Mouse (Mus musculus): Measurements from ENCODE around the gene Pde4dip.

The Pde4dip gene

DNA sequence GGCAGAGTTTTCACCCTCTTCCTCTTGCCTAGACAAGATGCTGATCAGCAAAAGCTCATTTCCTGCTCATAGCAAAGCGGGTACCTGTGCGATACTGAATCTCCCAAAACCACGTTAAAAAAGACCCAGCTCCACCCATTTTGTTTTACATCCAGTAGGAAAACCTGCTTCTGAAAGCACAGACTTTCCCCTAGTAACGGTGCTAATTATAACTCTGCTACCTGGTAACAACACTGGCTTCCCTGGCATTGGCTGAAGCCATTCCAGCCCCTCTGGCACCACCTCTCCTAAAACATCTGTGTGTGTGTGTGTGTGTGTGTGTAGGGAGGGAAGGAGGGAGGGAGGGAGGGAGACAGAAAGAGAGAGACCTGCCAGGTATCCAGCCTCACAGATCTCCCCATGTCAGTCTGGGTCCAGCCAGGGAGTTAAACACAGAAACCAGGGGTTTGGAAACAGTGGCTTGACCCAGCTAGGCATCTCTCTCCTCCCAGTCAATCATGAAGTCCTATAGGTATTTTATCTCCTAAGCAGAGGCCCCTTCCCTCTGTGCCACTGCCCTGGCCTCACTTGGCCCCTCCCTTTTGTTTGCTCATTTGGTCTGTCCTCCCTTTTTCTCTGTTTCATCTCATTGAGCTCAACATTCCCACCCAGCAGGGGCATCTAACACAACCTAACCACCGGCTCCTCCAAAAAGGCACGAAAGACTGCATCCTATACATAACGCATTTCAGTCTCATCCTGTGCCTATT lies 76.7 kb downstream of the Pde4dip start:
- in situ Hi-C loops (cut with MboI; ENCODE audit: unreplicated experiment in 2 of 2): no loop called here

DNA sequence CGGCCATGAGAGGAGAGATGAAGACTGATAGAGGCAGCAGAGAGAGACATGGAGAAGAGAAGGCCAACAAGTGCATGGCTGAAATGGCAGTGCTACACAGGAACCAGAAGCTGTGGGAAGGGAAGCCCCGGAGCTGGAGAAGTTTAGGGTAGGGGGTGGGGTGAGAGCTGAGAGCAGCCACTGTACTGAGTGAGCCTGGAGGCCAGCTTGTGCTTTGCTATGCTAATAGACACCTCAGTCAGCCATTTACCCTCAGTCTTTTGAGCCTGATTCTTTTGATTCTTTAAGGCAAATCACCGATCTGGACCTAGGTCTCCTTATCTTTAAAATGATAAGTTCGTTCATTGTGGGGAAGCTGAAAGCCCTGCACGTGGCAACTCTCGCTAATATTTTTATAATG lies 77.3 kb downstream of the Pde4dip start:
- in situ Hi-C loops (cut with MboI; ENCODE audit: unreplicated experiment in 2 of 2): no loop called here

DNA sequence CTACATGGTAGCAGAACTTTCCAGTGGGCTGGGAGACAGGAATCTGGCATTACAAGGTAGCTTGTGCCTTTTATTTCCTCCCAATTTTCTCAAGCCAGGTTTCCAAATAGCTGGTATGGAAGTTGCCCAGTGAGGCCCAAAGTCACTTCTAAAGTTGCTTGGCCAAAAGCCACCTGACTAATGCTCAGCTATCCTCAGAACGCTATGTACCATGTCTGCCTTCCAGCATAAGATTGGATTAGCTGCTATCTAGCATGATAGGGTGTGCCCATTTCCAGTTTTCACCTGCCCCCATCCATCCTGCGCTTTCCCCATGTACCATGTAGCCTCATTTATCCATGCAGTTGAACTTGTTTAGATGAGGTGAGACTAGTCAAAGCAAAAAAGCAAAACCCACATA lies 78.2 kb downstream of the Pde4dip start:
- in situ Hi-C loops (cut with MboI; ENCODE audit: unreplicated experiment in 2 of 2): no loop called here

DNA sequence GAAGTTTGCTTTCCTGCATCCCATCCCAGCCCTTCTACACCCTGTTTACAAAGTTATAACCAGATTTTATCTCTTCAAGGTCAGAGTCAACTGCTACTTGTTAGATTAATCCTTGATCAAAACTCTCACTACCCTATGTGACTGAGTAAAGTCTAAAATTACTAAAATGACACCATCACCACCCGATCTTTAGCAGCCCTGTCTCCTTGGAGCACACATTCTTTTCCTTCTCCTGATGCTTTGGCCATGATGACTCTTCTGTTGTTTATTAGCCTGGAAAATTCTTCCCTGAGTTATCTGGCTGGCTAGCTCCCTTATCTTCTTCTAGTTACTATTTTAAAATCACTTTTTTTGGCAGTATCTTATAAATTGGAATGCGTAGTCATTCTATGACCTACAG lies 82.9 kb downstream of the Pde4dip start:
- in situ Hi-C loops (cut with MboI; ENCODE audit: unreplicated experiment in 2 of 2): no loop called here

DNA sequence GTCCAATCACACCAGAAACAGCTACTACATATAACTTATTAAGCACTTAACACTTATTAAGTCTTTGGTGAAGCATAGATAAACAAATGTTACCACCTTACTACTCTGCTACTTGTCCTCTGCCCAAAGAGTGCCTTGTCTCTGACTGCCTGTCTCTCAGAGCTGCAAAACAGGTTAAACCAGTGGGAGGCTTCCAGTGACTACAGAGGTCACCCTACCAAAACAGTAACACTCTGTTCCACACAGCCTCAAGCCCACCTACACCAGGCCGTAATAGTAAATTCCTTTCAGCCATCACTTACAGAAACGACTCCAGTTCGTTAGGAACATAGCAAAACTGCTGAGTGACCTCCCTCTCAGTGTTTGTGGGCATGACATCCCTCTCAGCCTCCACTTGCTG lies 84.8 kb downstream of the Pde4dip start:
- in situ Hi-C loops (cut with MboI; ENCODE audit: unreplicated experiment in 2 of 2): no loop called here

DNA sequence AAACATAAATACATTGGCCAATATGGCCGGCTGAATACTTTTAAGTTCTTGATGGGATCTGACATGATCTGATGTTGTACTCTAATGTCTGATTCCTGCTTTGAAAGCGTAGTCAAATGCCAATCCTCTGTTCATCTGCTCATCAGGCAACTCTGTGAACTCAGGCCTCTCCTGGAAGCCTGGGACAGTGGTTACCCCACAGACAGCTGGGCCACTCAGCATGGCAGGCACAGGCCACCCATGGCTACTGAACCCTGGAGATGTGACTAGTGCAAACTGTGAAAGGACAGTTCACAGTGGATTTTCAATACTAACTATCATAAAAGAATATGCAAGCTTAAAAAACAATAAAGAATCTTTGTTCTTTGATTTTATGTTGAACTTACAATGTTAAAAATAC lies 85.6 kb downstream of the Pde4dip start:
- in situ Hi-C loops (cut with MboI; ENCODE audit: unreplicated experiment in 2 of 2): no loop called here

DNA sequence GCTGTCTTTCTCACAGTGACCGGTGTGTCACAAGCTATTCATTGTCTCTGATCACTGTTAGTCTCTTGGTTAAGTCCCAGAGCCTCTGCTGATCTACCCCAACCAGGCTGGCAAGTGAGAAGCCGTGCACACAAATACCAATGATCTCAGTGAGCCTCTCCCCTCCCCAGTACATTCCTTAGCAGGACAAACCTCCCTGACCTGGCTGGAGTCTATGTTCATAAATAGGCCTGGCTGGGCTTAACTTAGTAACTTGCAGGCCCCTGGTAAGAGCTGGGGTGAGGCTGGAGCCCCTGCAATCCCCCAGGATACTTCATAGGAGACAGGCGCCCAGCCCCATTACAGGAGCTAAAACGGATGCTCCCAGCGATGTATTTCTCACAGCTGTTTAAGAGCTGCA lies 86.2 kb downstream of the Pde4dip start:
- in situ Hi-C loops (cut with MboI; ENCODE audit: unreplicated experiment in 2 of 2): no loop called here

DNA sequence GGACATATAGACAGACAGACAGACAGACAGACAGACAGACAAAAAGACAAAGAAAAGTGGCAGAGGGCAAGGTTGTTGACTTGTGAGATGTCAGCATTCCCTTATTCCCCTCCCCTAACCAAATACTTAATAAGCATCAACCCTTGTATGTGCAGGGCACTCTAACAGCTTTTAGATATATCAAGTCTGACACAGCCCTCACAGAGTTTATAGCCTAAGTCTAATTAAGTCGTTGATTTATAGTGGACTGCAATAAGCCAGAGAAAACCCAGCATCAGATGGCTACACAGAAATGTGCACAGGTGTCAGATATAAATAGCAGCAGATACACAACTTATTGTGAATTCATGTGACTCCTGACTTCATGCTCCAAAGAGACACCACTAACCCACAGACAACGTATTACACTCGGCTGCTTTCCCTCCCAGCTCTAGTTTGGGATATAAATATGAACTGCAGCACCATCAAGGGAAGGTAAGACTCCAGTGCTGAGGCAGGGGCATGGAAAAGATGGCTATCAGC lies 87.3 kb downstream of the Pde4dip start:
- in situ Hi-C loops (cut with MboI; ENCODE audit: unreplicated experiment in 2 of 2): no loop called here

DNA sequence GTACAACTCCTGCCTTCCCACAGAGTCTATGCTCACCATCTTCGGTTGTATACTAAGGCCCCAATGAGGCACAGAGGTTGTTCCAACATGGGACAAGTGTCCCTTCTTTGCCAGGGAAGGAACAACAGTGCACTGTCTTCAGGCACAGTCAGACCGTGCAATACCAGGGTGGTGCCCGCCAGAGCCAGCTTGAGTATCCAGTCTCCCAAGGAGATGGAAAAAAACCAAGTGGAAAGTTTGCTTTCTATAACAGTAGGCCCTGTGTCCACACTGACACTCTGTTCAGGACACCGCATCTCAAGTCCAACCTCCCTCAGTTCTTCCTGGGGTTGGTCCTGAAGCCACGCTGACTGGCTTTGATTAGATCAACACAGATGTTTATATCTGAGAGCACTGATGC lies 87.8 kb downstream of the Pde4dip start:
- in situ Hi-C loops (cut with MboI; ENCODE audit: unreplicated experiment in 2 of 2): no loop called here

DNA sequence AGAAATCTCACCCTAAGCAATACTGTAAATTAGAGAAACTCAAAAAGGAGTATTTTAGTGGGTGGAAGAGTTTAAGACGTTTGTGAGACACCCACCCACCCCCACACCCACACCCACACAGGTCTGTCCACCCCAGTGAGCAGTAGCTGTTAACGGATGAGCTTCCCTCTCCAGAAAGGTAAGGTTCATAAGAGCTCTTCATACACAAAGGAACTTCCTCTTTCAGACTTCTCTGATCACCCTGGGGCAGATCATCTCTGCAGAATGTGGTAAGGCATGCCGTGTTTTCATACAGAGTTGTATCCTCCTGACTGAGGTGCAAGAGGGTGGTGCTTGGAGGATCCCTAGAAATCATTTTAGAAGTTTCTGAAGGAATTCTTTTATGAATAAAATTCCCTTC lies 88.5 kb downstream of the Pde4dip start:
- in situ Hi-C loops (cut with MboI; ENCODE audit: unreplicated experiment in 2 of 2): no loop called here

DNA sequence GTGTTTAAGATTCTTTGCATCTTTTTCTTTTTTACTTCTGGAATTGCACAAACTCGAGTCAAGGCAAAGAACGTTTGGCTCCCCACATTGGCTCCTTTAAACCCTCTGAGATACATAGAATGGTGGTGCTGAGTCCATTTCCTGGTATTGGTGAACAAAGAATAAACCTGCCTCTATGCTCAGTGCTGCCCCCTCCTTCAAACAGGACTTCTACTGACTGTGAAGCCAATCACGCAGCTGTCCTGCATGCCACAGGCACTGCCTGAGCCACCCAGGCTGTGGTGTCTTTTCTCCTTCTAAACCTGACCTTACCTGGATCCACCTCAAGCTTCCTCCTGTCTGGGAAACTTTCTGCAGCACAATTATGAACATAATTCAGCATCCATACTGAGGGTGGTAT lies 89.2 kb downstream of the Pde4dip start:
- in situ Hi-C loops (cut with MboI; ENCODE audit: unreplicated experiment in 2 of 2): no loop called here

DNA sequence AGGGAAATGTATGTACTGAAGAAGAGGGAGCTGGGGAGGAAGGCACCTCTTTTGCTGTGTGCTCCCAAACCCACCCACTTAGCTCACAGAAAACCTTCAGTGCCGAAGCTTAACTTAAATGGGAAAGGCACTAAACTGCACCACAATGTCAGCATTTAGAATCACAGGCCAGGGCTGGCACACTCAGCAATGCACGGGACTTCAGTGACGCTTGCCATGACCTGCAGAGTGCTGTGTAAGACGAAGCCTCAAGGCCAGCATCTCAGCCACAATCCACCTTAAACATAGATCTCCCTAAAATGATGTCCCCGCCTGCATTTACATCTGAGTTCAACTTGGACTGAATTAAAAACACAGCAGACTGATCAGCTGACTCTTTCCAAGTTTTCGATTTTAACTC lies 91.1 kb downstream of the Pde4dip start:
- in situ Hi-C loops (cut with MboI; ENCODE audit: unreplicated experiment in 2 of 2): no loop called here

DNA sequence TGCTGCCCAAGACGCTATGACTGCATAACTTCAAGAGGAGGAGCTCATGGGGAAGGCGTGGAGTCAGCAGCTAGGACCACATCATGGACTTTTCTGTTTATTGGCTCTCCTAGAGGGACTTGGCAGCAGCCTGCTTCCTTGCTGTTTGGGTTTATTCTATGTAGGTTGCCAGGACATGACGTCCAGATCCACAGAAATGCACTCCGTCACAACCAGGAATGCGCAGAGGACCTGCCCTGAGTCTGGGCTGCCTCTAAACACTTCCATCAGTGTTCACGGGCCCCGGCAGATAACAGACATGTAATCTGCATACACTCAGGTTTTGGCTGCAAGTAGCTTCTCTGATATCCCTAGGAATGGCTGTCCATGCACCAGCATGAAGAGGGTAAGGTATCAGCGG lies 94.5 kb downstream of the Pde4dip start:
- in situ Hi-C loops (cut with MboI; ENCODE audit: unreplicated experiment in 2 of 2): no loop called here

DNA sequence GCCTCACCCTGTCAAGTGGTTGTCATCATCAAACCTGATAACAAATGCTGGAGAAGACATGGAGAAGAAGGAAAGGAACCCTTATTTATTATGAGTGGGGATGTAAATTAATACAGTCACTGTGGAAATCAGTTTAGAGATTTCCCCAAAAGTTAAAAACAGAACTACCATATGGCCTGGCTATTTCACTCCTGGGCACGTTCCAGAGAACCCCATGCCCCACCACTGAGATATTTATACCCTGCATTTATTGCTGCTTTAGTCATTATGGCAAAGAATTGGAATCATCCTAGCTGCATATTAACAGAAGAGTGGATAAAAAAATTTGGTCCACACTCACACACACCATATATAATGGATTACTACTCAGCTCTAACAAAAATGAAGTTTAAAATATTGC lies 98.4 kb downstream of the Pde4dip start:
- in situ Hi-C loops (cut with MboI; ENCODE audit: unreplicated experiment in 2 of 2): no loop called here

DNA sequence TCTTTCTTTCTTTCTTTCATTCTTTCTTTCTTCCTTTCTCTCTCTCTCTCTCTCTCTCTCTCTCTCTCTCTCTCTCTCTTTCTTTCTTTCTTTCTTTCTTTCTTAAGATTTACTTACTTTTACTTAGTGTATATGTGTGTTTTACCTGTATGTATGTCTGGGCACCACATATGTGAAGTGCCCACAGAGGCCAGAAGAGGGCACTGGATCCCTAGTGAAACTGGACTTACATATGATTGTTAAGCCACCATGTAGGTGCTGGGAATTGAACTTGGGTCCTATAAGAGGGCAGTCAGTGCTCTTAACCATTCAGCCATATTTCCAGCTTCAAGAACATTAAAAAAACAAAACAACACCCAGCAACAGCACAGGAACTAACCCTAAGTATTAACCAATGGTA lies 99.2 kb downstream of the Pde4dip start:
- in situ Hi-C loops (cut with MboI; ENCODE audit: unreplicated experiment in 2 of 2): no loop called here

DNA sequence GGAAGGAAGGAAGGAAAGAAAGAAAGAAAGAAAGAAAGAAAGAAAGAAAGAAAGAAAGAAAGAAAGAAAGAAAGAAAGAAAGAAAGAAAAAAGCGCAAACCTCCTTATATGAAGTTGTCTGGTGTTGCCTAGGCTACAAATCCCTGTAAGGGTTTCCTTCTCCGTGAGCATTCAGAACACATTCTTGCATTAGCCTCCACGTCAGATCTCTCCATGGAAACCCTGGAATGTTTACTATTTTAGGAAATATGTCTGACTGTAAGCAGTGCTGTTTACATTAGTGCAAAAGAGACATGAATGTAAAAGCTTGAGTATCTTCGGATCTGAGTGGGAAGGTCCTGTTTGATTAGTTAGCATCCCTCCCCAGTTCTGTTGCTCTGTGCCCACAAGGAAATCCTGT lies 112.3 kb downstream of the Pde4dip start:
- in situ Hi-C loops (cut with MboI; ENCODE audit: unreplicated experiment in 2 of 2): no loop called here

DNA sequence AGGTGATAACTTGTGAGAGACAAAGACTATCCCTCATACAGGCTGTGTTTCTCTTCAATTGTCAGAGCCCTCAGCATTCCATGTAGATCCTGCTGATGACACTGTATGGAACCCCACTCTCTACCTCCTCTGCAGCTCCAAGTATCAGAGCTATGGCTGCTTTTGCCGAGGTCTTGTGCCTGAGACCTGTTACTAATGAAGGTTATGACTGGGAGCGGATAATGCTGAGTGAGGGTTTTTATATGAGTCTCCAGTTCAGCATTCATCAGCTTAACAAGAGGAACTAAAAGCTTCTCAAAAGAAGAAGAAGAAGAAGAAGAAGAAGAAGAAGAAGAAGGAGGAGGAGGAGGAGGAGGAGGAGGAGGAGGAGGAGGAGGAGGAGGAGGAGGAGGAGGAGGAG lies 112.8 kb downstream of the Pde4dip start:
- in situ Hi-C loops (cut with MboI; ENCODE audit: unreplicated experiment in 2 of 2): no loop called here

DNA sequence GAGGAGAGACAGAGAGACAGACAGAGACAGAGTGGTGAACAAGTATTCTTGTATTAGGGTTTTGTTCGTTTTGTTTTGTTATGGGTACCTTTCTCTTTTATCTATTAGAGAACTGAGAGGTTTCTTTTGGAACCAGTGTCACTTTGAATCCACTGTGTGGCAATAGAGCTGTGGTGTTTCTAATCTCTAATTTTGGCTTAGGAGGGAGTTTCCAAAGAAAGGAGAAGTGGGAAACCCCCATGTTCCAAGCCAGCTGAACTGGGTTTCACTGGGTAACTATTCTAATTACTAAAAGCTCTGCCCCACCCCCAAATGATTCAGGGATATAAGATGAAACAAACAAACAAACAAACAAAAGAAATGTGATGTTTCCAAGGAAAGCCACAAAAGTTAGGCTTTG lies 113.6 kb downstream of the Pde4dip start:
- in situ Hi-C loops (cut with MboI; ENCODE audit: unreplicated experiment in 2 of 2): no loop called here

DNA sequence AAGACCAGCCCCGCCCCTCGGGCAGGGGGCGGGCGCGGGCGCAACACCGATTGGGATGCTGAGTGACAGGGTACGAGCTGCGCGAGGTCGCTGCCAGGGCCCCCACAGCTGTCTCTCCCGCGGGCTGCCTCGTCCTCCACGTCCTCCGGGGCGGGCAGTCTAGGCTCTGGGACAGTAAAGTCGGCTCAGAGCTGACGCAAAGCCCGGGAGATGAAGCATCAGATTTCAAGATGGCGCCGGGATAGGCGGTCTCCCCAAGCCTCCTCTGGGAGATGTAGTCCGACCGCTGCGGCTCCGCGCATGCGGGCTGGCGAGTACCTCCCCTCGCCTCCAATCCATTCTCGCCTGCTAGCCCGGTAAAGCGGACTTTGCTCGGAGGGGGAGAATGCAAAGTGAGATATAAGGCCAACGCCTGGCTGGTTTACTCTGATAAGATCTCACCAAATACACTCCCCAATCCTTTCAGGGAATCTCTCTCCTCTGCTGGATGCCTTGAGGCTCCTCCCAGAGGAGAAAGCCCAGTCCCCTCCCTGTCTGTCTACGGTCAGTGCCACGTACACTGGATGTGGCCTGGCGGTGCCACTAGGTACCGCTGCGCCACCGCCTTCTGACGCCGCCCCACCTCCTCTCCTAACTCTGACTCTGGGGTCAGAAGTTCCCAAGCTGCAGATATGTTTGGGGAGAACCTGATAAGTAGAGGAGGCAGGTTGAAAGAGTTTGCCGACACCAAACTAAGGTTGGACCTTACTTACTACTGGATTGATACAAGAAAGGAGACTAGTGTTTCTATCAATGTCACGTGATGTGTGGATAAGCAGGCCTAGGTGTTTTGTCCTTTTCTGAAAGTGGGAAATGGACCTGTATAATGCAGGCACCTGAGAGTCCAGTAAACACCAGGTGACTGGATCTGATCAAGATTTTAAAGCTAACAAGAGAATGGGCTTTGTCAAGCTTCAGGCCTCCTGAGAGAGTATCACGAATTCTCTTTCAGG lies 120.4 kb downstream of the Pde4dip start:
- in situ Hi-C loops (cut with MboI; ENCODE audit: unreplicated experiment in 2 of 2): loop anchor here (5.0 to 10.0 kb wide), 5 partner anchors 86 to 567 kb away; partner anchors contain the start of genes Pde4dip (in 1 of the 2), Phgdh (in 1 of the 2) and Sec22b (in 1 of the 2)

DNA sequence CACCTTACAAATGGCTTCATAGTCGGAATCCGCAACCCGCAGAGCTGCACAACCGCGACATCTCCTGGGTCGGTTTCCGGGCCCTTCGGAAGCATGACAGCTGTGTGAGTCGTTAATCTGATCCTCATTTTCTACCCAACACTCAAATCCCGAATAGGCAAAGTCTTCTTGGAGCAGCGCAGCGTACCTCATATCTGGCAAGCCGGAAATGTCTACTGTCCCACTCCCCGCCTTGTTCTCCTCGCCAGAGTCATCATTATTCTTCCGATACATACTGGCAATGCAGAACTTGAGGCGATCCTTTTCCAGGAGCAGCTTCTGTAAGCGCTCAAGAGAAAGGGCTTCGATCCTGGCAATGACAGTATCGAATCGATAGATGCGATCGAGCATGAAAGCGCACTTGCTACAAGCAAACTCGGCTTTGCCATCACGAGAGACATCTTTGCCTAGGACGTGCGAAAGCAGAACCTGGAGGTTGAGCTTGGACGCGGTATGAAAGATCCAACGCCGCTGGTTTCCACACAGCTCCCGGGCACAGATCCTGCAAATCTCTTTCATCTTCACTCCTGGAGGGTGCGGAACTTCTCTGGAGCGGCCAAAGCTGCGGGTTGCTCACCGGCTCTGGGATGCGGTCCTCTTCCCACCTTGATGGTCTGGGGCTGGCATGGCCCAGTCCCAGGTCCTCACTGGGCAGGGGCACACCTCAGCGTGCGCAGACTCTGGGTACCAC lies 121.3 kb downstream of the Pde4dip start:
- in situ Hi-C loops (cut with MboI; ENCODE audit: unreplicated experiment in 2 of 2): loop anchor here (5.0 to 10.0 kb wide), 5 partner anchors 85 to 568 kb away; partner anchors contain the start of genes Pde4dip (in 1 of the 2), Phgdh (in 1 of the 2) and Sec22b (in 1 of the 2)

Measured in v-Abl transformed pro-B cells (cell line).